ENCODE assay signal across 8 mouse cellular contexts in the genomic region with DNA sequence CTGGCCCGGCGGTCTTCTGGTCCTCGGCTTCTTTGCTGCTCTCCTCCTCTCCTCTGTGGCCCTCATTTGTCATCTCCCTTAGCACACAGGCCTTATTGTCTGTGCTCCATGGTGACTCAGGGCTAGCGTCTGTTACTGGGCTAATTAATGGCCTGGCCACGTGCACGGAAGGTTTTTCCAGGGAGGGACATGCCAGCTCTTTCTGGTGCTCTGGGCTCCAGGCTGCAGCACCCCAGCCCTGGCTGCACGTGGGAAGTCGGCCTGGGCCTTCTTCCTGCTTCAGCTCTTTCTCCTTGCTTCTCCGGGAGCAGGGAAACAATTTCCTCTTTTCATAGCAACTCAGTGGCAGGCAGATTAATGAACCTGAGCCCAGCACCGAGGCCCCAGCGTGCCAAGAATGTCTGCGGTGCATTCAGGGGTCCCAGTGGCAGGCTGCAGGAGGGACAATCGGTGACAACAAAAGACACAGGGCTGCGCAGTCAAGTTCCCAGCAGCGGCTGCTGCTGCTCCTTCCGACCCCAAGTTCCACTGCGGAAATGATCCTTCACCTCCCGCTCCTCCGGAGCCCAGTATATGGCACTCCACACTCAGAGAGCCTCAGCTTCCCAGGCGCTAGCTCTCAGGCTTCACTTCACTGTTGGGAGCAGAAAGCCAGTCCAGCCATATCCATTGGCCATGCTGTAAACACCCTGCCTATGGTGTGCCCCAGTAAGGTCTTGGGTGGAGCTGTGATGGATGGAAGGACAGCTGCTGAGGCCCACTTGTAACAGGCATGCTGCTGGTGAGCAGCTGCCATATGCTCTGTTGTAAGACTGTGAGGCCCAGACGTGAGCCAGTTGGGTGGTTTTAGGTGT.
DNase-seq lines count a peak whose midpoint lies in the region; ATAC-seq and TF ChIP-seq lines count a peak whose summit lies in the region.

No protein-coding gene starts in this region.

- no peaks in the 10 kb centered on the region for H3K36me3 ChIP-seq in liver, postnatal 0 days (replicated peaks; ENCODE audit: insufficient read depth, low read length)
- no peaks in the 10 kb centered on the region for H3K36me3 ChIP-seq in midbrain, embryonic 11.5 days (ENCODE audit: control insufficient read depth, insufficient read depth, low read length)
- H3K36me3 ChIP-seq in stomach, postnatal 0 days (ENCODE audit: control insufficient read depth, insufficient read depth, low read length), result no peaks in the 10 kb centered on the region

- H3K9me3 ChIP-seq in liver, postnatal 0 days (ENCODE audit: low read length), result peaks cover 6% of the 10 kb centered on the region; the same call in 1 of the 2 replicates
- peaks cover 4% of the 10 kb centered on the region; the same call in 1 of the 2 replicates for H3K9me3 ChIP-seq in midbrain, embryonic 11.5 days (ENCODE audit: control insufficient read depth, low read length)
- no peaks in the 10 kb centered on the region for H3K9me3 ChIP-seq in stomach, postnatal 0 days (ENCODE audit: control insufficient read depth, low read length)

- H3K4me3 ChIP-seq in liver, postnatal 0 days (ENCODE audit: low read depth, low read length), result no peak overlapping the region
- H3K4me3 ChIP-seq in midbrain, embryonic 11.5 days (ENCODE audit: low read depth, low read length), result no peak overlapping the region
- no peak overlapping the region for H3K4me3 ChIP-seq in stomach, postnatal 0 days (ENCODE audit: low read depth, low read length)

- no peak for TF ChIP-seq EP300 in liver, postnatal 0 days (IDR thresholded peaks at IDR 0.05; ENCODE audit: low read depth)
- TF ChIP-seq EP300 in stomach, postnatal 0 days (optimal IDR thresholded peaks at IDR 0.05), result no peak

- H3K27me3 ChIP-seq in liver, postnatal 0 days (ENCODE audit: insufficient read depth, low read length), result no peaks in the 10 kb centered on the region
- H3K27me3 ChIP-seq in midbrain, embryonic 11.5 days (ENCODE audit: control insufficient read depth, insufficient read depth, low read length), result no peaks in the 10 kb centered on the region
- H3K27me3 ChIP-seq in stomach, postnatal 0 days (ENCODE audit: control insufficient read depth, insufficient read depth, low read length), result no peaks in the 10 kb centered on the region

- no peak for ATAC-seq in liver, postnatal 0 days
- ATAC-seq in midbrain, embryonic 11.5 days (ENCODE audit: low FRiP score), result peak; percentile 86
- ATAC-seq in stomach, postnatal 0 days (ENCODE audit: low FRiP score, low TSS enrichment), result peak; percentile 68

- no peak overlapping the region for H3K4me2 ChIP-seq in liver, postnatal 0 days (ENCODE audit: low read depth, low read length)
- peak overlapping the region; percentile 11; the same call in 1 of the 2 replicates for H3K4me2 ChIP-seq in midbrain, embryonic 11.5 days
- H3K4me2 ChIP-seq in stomach, postnatal 0 days (replicated peaks; ENCODE audit: low read depth), result no peak overlapping the region

- H3K4me1 ChIP-seq in liver, postnatal 0 days (ENCODE audit: insufficient read depth), result no peaks in the 10 kb centered on the region
- H3K4me1 ChIP-seq in midbrain, embryonic 11.5 days (ENCODE audit: control insufficient read depth, insufficient read depth, low read length), result peaks cover 13% of the 10 kb centered on the region
- H3K4me1 ChIP-seq in stomach, postnatal 0 days (replicated peaks; ENCODE audit: control insufficient read depth, insufficient read depth), result peaks cover 3% of the 10 kb centered on the region; the same call in 1 of the 2 replicates

- H3K9ac ChIP-seq in liver, postnatal 0 days (replicated peaks), result no peak overlapping the region
- H3K9ac ChIP-seq in midbrain, embryonic 11.5 days (ENCODE audit: low read length), result peak overlapping the region; percentile 59
- H3K9ac ChIP-seq in stomach, postnatal 0 days (ENCODE audit: low read length), result no peak overlapping the region; the same call in 1 of the 2 replicates

- 46% methylated on average over 21 of the region's 21 CpGs for WGBS in liver, postnatal 0 days (ENCODE audit: insufficient replicate concordance)
- WGBS in midbrain, embryonic 11.5 days, result 22% methylated on average over 21 of the region's 21 CpGs
- 25% methylated on average over 21 of the region's 21 CpGs for WGBS in stomach, postnatal 0 days

- no peak overlapping the region for H3K27ac ChIP-seq in liver, postnatal 0 days (ENCODE audit: low read depth)
- peak overlapping the region; percentile 84 for H3K27ac ChIP-seq in midbrain, embryonic 11.5 days (ENCODE audit: low read depth, low read length)
- 0 out of 2 replicates have a peak overlapping the region, but pooled peaks have one; percentile 30 for H3K27ac ChIP-seq in stomach, postnatal 0 days (replicated peaks)

- DNase-seq in liver, result peak; percentile 15
- DNase-seq in liver, postnatal 0 days, result no peak
- DNase-seq in embryo, embryonic 10.5 days (ENCODE audit: low spot score), result peak; percentile 80
- DNase-seq in heart, postnatal 4 days, result peak; percentile 16
- DNase-seq in layer of hippocampus, adult 8-10 months (ENCODE audit: low spot score in 2 of 2), result peak; percentile 69 to 88
- DNase-seq in midbrain, embryonic 11.5 days (ENCODE audit: low spot score, missing footprints), result peak; percentile 94
- DNase-seq in stomach, postnatal 0 days (ENCODE audit: low spot score), result peak; percentile 48
- DNase-seq in B cell, adult 2 months, result no peak

- no peak for TF ChIP-seq CTCF in liver, postnatal 0 days (IDR thresholded peaks at IDR 0.05; ENCODE audit: low read depth)
- no peak for TF ChIP-seq CTCF in stomach, postnatal 0 days (IDR thresholded peaks at IDR 0.05; ENCODE audit: low read depth)

Comparison
In these comparisons a context has a peak if more than half of its experiments do, and no peak if none do; other contexts are left out.
1. DNase-seq: peak in liver (single experiment), embryo, embryonic 10.5 days (single experiment), heart, postnatal 4 days (single experiment), layer of hippocampus, adult 8-10 months (2 of 2), midbrain, embryonic 11.5 days (single experiment) and stomach, postnatal 0 days (single experiment); none in liver, postnatal 0 days (single experiment) and B cell, adult 2 months (0 of 2).